In genomic region chr4:97854779-97855178, GRCm38 (mm10) we compare ENCODE assay signal across 25 mouse cellular contexts.
A peak's percentile ranks its signal among the peaks of the same experiment; 100 is the strongest.
DNase-seq lines count a peak whose midpoint lies in the region; ATAC-seq and TF ChIP-seq lines count a peak whose summit lies in the region.
"Had no signal": no experiment of that assay in that cellular context is flagged by ENCODE, and none has a peak within 500 bp of the region (broad histone marks: within the 10 kb centered on the region; RNA-seq: fewer than 3 reads in every experiment).

No protein-coding gene starts in this region.

- H3K9ac ChIP-seq in heart, adult 2 months (ENCODE audit: low read depth, low read length): no peak overlapping the region
- no peak overlapping the region for H3K9ac ChIP-seq in liver, embryonic 11.5 days (ENCODE audit: low read depth, low read length)
- no peak overlapping the region for H3K9ac ChIP-seq in hindbrain, embryonic 14.5 days
- H3K9ac ChIP-seq: embryonic facial prominence, embryonic 12.5 days; forebrain, embryonic 13.5 days; hindbrain, embryonic 15.5 days; limb, embryonic 15.5 days; midbrain, embryonic 13.5 days; neural tube, embryonic 12.5 days had no signal

- intact Hi-C loops in heart, adult 2 months (cut with DNase I): loop anchor here (10.0 kb wide), 1 partner anchor 290 kb away; no protein-coding TSS in a partner anchor

- TF ChIP-seq EP300 in heart, adult 2 months (IDR thresholded peaks at IDR 0.05; ENCODE audit: insufficient read depth, low read depth, low read length): no peak

- H3K27ac ChIP-seq in heart, adult 2 months: peak overlapping the region; percentile 49
- H3K27ac ChIP-seq in liver, embryonic 11.5 days (ENCODE audit: low read depth, low read length): peak overlapping the region; percentile 19; the same call in 1 of the 2 replicates
- H3K27ac ChIP-seq in hindbrain, embryonic 14.5 days: no peak overlapping the region
- H3K27ac ChIP-seq: embryonic facial prominence, embryonic 12.5 days; forebrain, embryonic 13.5 days; hindbrain, embryonic 15.5 days; limb, embryonic 15.5 days; midbrain, embryonic 13.5 days; neural tube, embryonic 12.5 days had no signal

- H3K9me3 ChIP-seq in liver, embryonic 11.5 days (ENCODE audit: control insufficient read depth, low read length): no peaks in the 10 kb centered on the region
- H3K9me3 ChIP-seq in hindbrain, embryonic 14.5 days (ENCODE audit: control insufficient read depth, low read length): no peaks in the 10 kb centered on the region
- H3K9me3 ChIP-seq: embryonic facial prominence, embryonic 12.5 days; forebrain, embryonic 13.5 days; hindbrain, embryonic 15.5 days; limb, embryonic 15.5 days; midbrain, embryonic 13.5 days; neural tube, embryonic 12.5 days had no signal

- no peak overlapping the region for H3K4me2 ChIP-seq in liver, embryonic 11.5 days
- no peak overlapping the region for H3K4me2 ChIP-seq in hindbrain, embryonic 14.5 days (replicated peaks)
- H3K4me2 ChIP-seq: embryonic facial prominence, embryonic 12.5 days; forebrain, embryonic 13.5 days; hindbrain, embryonic 15.5 days; limb, embryonic 15.5 days; midbrain, embryonic 13.5 days; neural tube, embryonic 12.5 days had no signal

- no peak for DNase-seq in heart, adult 2 months
- DNase-seq in heart, adult 9 months (ENCODE audit: low spot score in 2 of 2): no peak
- DNase-seq in liver, embryonic 11.5 days (ENCODE audit: low spot score): no peak
- DNase-seq in liver: no peak
- DNase-seq in 416B (ENCODE audit: low read depth): peak; percentile 33
- DNase-seq in induced T-regulatory cell, adult 2 months (ENCODE audit: low read depth): peak; percentile 56
- no peak for DNase-seq in hindbrain, embryonic 14.5 days (ENCODE audit: low spot score)
- no peak for DNase-seq in ovary, postnatal 36 days (ENCODE audit: low spot score)
- DNase-seq: adrenal gland, postnatal 10 days; B cell, adult 2 months; cerebellum, adult 11 months; cerebellum, postnatal 10 days; gastrocnemius, postnatal 14 days; kidney, adult 18-20 months; kidney, postnatal 10 days; right cerebral cortex, adult 18-20 months; thymus, postnatal 14 days had no signal

- TF ChIP-seq CTCF in heart, adult 2 months (IDR thresholded peaks at IDR 0.05): no peak

- peaks cover 5% of the 10 kb centered on the region; the same call in 1 of the 2 replicates for H3K79me2 ChIP-seq in heart, adult 2 months (replicated peaks; ENCODE audit: control insufficient read depth, insufficient read depth, low read length)

- peaks cover 21% of the 10 kb centered on the region for H3K4me1 ChIP-seq in heart, adult 2 months (ENCODE audit: control insufficient read depth, insufficient read depth, low read length)
- no peaks in the 10 kb centered on the region; the same call in 1 of the 2 replicates for H3K4me1 ChIP-seq in liver, embryonic 11.5 days (replicated peaks; ENCODE audit: control insufficient read depth, insufficient read depth, low read length)
- 0 out of 2 replicates have a peak, but pooled peaks cover 3% of the 10 kb centered on the region for H3K4me1 ChIP-seq in hindbrain, embryonic 14.5 days (replicated peaks; ENCODE audit: control insufficient read depth, insufficient read depth, low read length)

- H3K4me3 ChIP-seq in heart, adult 2 months: no peak overlapping the region
- H3K4me3 ChIP-seq in liver, embryonic 11.5 days (ENCODE audit: low read depth, low read length): no peak overlapping the region
- no peak overlapping the region for H3K4me3 ChIP-seq in hindbrain, embryonic 14.5 days (replicated peaks; ENCODE audit: low read length)
- H3K4me3 ChIP-seq: embryonic facial prominence, embryonic 12.5 days; erythroblast, embryonic 14.5 days; forebrain, embryonic 13.5 days; hindbrain, embryonic 15.5 days; limb, embryonic 15.5 days; midbrain, embryonic 13.5 days; neural tube, embryonic 12.5 days had no signal

- no peak for ATAC-seq in liver, embryonic 11.5 days (replicated peaks; ENCODE audit: low FRiP score)
- no peak for ATAC-seq in hindbrain, embryonic 14.5 days (ENCODE audit: low FRiP score)
- ATAC-seq: forebrain, embryonic 13.5 days; midbrain, embryonic 13.5 days had no signal

- TF ChIP-seq POLR2A in heart, adult 2 months (IDR thresholded peaks at IDR 0.05; ENCODE audit: insufficient read depth, low read depth, low read length): no peak

- 39% methylated on average over 4 of the region's 4 CpGs for WGBS in heart, adult 2 months
- WGBS in liver, embryonic 11.5 days: 72% methylated on average over 4 of the region's 4 CpGs
- WGBS in hindbrain, embryonic 14.5 days: 93% methylated on average over 4 of the region's 4 CpGs

- peaks cover 22% of the 10 kb centered on the region for H3K36me3 ChIP-seq in heart, adult 2 months (ENCODE audit: control insufficient read depth, insufficient read depth, low read length)
- no peaks in the 10 kb centered on the region for H3K36me3 ChIP-seq in liver, embryonic 11.5 days (ENCODE audit: control insufficient read depth, insufficient read depth, low read length)
- no peaks in the 10 kb centered on the region for H3K36me3 ChIP-seq in hindbrain, embryonic 14.5 days (replicated peaks; ENCODE audit: control insufficient read depth, insufficient read depth)
- H3K36me3 ChIP-seq: embryonic facial prominence, embryonic 12.5 days; hindbrain, embryonic 15.5 days; limb, embryonic 15.5 days; midbrain, embryonic 13.5 days; neural tube, embryonic 12.5 days had no signal

- no peaks in the 10 kb centered on the region for H3K27me3 ChIP-seq in heart, adult 2 months (ENCODE audit: control insufficient read depth, insufficient read depth, low read length)
- H3K27me3 ChIP-seq in liver, embryonic 11.5 days (replicated peaks; ENCODE audit: control insufficient read depth, insufficient read depth, low read length): no peaks in the 10 kb centered on the region
- H3K27me3 ChIP-seq in hindbrain, embryonic 14.5 days (ENCODE audit: control insufficient read depth, insufficient read depth, low read length): no peaks in the 10 kb centered on the region
- H3K27me3 ChIP-seq: embryonic facial prominence, embryonic 12.5 days; forebrain, embryonic 13.5 days; hindbrain, embryonic 15.5 days; limb, embryonic 15.5 days; neural tube, embryonic 12.5 days; Patski had no signal

Comparison
In these comparisons a context has a peak if more than half of its experiments do, and no peak if none do; other contexts are left out.
1. DNase-seq: peak in 416B (single experiment) and induced T-regulatory cell, adult 2 months (single experiment); none in heart, adult 2 months (0 of 2), heart, adult 9 months (0 of 2), liver, embryonic 11.5 days (single experiment), liver (single experiment), hindbrain, embryonic 14.5 days (single experiment) and ovary, postnatal 36 days (single experiment).